Mouse (Mus musculus) midbrain, embryonic 10.5 days (tissue): Measurements from ENCODE around the gene Cd6. TPM values are rescaled to one million over a fixed set of nuclear protein-coding genes. Genes with fewer than 3 reads are reported as not detected.

Source experiments
- DNase-seq: peaks from one replicate; pipeline ENCODE4 v3.0.0-alpha.2; 2017; ENCODE audit warnings: low spot score
- H3K27ac ChIP-seq: fragments of 300-500 bp; sonication (generic); replicated peaks from 2 replicates; pipeline ENCODE4 v1.5.1; 2016; ENCODE audit warnings: mild to moderate bottlenecking
- H3K27me3 ChIP-seq: fragments of 300-500 bp; sonication (generic); 2 replicates; pipeline ENCODE4 v1.6.1; 2016; ENCODE audit warnings: low read depth, mild to moderate bottlenecking; ENCODE audit not compliant: poor library complexity, severe bottlenecking
- H3K36me3 ChIP-seq: fragments of 300-500 bp; sonication (generic); 2 replicates; pipeline ENCODE4 v1.6.1; 2016; ENCODE audit warnings: mild to moderate bottlenecking, moderate library complexity
- H3K4me1 ChIP-seq: fragments of 300-500 bp; sonication (generic); 2 replicates; pipeline ENCODE4 v1.6.1; 2016
- H3K4me3 ChIP-seq: fragments of 300-500 bp; sonication (generic); 2 replicates; pipeline ENCODE4 v1.5.1; 2016; ENCODE audit warnings: mild to moderate bottlenecking, moderate library complexity
- H3K9me3 ChIP-seq: fragments of 300-500 bp; sonication (generic); replicated peaks from 2 replicates; pipeline ENCODE4 v1.6.1; 2016; ENCODE audit warnings: mild to moderate bottlenecking
- WGBS: fragments of 180-500 bp; shearing (Covaris S2); methylation state at CpG from one replicate; pipeline ENCODE4 v1.1.7; 2016; 5-methylcytosine and 5-hydroxymethylcytosine counted together
- polyA plus RNA-seq: library from polyadenylated mRNA; unstranded; fragments of >200 nt; fragmentation: Nextera tagmentation; extraction: Ambion mirVana; gene quantifications from 2 replicates; pipeline ENCODE4 v1.2.1, GENCODE M21; 2016

The Cd6 gene
- polyA plus RNA-seq: not detected in 2 replicates

DNA sequence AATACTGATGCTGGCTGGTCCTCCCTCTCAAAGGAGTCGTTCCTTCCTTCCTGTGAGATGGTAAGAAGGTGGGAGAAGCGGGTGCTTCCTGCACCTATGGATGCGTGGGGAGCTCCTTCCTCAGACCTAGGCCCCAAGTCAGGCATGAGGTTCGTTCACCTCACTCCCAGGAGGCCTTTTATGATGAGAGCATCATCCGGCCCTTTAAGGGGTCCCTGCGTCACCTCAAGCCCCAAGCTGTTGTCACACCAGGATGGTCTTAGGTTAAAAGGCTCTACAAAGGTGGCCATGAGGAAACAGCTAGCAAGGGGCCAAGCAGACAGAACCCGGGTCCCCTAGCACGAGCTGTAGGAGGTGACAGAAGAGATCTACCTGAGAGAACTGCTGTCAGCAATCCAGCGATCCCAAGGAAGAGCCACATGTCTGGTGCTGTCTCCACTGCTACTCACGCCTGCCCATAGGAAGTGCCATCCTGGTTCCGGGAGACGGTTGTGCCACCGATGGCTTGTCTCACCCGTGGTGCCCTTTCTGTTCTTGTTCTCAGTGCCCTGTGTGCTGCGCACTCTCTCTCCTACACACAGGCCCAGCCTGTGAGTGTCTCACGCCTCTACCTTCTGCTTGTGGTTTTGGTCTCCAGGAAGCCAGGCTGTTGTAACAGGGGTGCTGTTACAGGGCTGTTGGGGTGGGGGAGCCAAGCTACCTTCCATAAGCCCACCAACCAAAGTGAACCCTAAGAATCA lies at the start of gene Cd6:
Cd6 (minus strand) TSS at position 623 of the 740 bp plus-strand sequence.
- Histone ChIP-seq H3K27me3 (no peaks in the 10 kb centered on the region), H3K36me3 (no peaks in the 10 kb centered on the region), H3K9me3 (no peaks in the 10 kb centered on the region), H3K27ac (no peak within 1 kb of the TSS), H3K4me3 (no peak within 1 kb of the TSS), H3K4me1 (peaks cover 11% of the 10 kb centered on the region)
- 92% methylated on average over 16 of the region's 16 CpGs for WGBS
- DNase-seq: no peak

DNA sequence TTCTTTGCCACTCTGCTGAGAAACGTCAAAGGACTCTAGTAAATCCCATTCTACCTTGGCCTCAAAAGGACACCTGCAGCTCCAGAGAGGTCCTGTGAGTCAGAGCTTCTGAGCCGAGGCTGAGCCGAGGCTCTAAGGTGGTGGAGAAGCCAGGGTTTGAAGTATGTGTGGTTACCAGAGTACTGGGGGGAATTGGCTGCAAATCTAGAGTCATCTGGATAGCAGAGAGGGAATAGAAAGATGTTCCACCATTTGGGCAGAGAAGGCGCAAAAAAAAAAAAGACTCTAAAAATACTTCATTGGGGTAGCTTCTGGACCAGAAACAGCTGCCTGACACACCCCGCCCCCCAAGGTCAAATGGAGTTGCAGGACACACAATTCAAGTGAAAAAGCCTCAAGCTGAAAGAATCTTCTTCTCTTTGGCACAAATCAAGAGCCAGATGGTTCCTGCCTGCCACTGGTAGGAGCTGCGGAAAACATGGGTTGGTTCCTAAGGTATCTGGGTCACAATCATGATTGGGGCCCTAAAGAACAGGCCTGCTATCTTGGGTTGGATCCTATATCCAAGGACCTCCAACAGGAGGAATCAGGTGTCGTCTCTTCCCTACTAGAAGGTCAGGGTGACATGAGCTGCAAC lies 48.5 kb upstream of the Cd6 start:
- H3K4me3 ChIP-seq: no peak overlapping the region
- 0 out of 2 replicates have a peak, but pooled peaks cover under 1% of the 10 kb centered on the region for H3K9me3 ChIP-seq
- DNase-seq: no peak
- no peak overlapping the region for H3K27ac ChIP-seq
- WGBS: 95% methylated on average over 7 of the region's 7 CpGs
- H3K4me1 ChIP-seq: peaks cover 30% of the 10 kb centered on the region
- no peaks in the 10 kb centered on the region for H3K27me3 ChIP-seq
- H3K36me3 ChIP-seq: peaks cover 31% of the 10 kb centered on the region

DNA sequence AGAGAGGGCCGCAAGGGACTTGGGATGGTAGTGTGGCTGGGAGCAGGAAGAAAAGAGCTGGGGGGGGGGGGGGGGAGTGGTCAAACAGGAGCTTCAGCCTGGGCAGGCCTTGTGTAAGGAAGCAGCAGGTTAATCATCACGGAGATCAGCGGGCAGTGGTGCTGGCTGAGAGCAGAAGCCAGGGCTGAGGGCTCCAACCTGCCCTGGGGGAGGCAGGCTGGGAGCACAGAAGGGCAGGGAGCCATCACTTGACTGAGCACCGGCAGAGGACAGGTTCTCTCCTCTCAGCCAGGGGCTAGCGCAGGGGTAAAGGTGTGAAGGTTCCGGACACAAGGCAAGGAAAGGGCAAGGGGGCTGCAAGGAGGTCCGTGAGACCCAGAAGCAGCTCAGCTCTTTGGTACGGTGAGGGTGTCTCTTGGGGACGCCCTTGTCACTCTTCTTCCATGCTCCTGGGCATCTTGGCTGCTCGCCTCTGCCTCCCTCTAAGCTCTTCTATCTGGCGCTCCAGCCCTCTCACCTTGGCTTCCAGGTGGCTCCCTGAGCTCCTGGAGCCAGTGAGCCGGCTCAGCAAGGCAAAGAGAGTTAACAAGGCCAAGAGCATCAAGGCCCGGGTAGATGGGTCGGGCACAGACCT lies 41.6 kb upstream of the Cd6 start:
- Histone ChIP-seq H3K27me3 (0 out of 2 replicates have a peak, but pooled peaks cover 4% of the 10 kb centered on the region), H3K27ac (no peak overlapping the region), H3K36me3 (peaks cover 58% of the 10 kb centered on the region), H3K9me3 (no peaks in the 10 kb centered on the region), H3K4me1 (peaks cover 39% of the 10 kb centered on the region), H3K4me3 (no peak overlapping the region)
- DNase-seq: no peak
- 78% methylated on average over 14 of the region's 14 CpGs for WGBS

DNA sequence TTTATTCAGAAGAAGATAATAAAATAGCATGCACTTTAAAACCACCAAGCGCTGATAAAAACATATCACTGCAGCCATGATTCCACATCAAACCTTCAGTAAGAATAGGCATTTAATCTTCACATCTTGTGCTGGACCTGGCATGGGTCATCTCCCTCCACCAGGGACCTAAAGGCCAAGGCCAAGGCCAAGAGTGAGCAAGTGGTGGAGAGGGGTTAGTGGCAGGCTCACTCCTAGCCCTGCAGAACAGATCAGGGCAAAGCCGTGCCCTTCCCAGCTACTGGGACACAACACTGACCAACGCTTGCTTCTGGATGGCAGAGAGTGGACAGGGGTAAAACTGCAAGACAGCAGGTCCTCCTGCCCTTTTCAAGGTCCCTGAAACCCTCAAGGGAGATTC lies 40.8 kb upstream of the Cd6 start:
- Histone ChIP-seq H3K4me3 (no peak overlapping the region), H3K27me3 (0 out of 2 replicates have a peak, but pooled peaks cover 4% of the 10 kb centered on the region), H3K36me3 (peaks cover 66% of the 10 kb centered on the region), H3K9me3 (no peaks in the 10 kb centered on the region), H3K4me1 (peaks cover 39% of the 10 kb centered on the region), H3K27ac (no peak overlapping the region)
- DNase-seq: no peak
- WGBS: 89% methylated on average over 3 of the region's 3 CpGs

DNA sequence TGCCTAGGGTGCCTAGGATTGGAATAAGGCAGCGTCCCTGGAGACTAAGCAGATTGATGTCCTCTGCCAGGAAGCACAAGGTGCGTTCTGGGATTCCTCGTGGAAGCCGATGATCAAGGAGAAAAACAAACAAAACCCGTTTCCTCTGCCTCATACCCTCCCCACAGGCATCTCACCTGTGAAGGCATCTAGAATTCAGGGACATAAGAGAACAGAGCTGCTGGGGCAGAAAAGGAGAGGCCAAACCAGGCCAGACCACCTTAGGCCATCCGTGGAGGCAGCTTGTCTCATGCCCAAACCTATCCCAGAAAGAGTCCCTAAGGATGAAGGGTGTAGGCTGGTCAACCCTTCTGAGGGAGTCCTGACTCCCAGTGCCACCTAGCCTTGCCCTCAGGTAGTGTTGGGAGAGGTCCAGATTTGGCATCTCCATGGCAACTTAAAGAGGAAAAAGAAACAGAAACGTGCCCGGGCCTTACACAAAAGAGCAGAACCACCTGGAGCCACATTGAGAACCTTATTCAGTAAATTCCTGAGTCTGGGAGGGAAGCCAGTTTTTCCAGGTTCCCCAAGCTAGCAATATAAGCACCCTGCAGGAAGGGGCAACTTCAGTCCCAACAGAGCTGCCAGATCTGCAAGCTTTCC lies 40.1 kb upstream of the Cd6 start, which contains the start of gene Tmem132a:
Tmem132a (minus strand) TSS at position 55 of the 642 bp plus-strand sequence.
- peaks cover 67% of the 10 kb centered on the region for H3K36me3 ChIP-seq
- H3K4me3 ChIP-seq: peak within 1 kb of the TSS; percentile 92
- no peak for DNase-seq
- peak within 1 kb of the TSS; percentile 99 for H3K27ac ChIP-seq
- peaks cover 39% of the 10 kb centered on the region for H3K4me1 ChIP-seq
- 0 out of 2 replicates have a peak, but pooled peaks cover 4% of the 10 kb centered on the region for H3K27me3 ChIP-seq
- no peaks in the 10 kb centered on the region for H3K9me3 ChIP-seq
- WGBS: 7% methylated on average over 8 of the region's 8 CpGs

DNA sequence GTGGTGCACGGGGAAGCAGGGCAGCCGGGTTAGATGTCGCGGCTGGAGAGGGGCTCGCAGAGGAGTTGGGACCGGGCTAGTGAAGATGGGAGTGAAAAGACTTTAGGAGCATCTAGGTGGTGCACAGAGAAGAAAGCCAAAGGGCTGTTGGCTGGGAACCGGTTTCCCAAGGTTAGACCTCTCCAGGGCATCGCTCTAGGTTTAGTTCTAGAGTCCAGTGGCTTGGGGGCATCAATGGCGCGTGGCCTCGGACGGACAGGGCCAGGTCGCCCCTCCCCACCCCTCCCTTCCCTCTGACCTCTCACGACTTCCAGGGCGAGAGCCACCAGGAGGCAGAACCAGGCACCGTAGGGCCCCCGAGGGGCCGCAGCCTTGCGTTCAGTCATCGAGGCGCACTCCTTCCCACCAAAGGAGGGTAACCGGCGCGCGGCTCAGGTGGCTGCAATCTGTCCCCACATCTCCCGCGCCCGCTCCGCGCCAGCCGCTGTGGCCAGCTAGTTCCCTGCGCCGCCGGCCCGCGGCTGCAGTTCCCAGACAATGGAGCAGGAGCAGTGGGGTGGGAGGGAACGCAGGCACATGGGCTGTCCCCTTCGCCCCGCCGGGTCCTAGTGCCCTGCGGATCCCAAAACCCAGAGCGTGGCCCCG lies 39.5 kb upstream of the Cd6 start:
- Histone ChIP-seq H3K9me3 (no peaks in the 10 kb centered on the region), H3K27ac (peak overlapping the region; percentile 99), H3K27me3 (0 out of 2 replicates have a peak, but pooled peaks cover 4% of the 10 kb centered on the region), H3K4me3 (peak overlapping the region; percentile 92), H3K36me3 (peaks cover 69% of the 10 kb centered on the region), H3K4me1 (peaks cover 39% of the 10 kb centered on the region)
- WGBS: under 1% methylated on average over 43 of the region's 43 CpGs
- DNase-seq: peak; percentile 90

DNA sequence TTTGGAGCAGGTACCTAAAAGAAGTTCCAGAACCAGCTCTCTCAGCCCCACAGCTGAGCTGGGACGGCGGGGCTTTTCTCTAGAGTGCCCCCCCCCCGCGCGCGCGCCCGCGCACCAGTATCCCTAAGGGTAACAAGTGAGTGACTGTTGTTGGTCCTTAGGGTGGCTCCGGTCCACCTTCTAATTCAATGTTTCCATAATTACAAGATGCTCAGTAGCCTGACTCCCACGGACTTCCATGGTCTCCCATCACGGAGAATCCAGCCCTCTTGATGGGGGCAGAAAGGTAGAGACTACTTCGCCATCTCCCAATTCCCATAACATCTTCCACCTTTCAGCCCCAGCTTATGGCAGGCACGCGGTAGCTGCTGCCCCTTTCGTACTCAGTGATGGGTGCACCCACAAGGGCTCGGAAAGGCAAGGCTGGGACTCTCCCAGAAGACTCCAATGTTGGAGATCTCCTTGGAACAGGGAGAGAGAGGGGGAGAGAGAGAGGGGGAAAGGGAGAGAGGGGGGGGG lies 38.8 kb upstream of the Cd6 start:
- no peak for DNase-seq
- WGBS: under 1% methylated on average over 17 of the region's 17 CpGs
- Histone ChIP-seq H3K4me1 (peaks cover 39% of the 10 kb centered on the region), H3K27ac (peak overlapping the region; percentile 99), H3K36me3 (peaks cover 69% of the 10 kb centered on the region), H3K9me3 (no peaks in the 10 kb centered on the region), H3K4me3 (peak overlapping the region; percentile 92), H3K27me3 (0 out of 2 replicates have a peak, but pooled peaks cover 4% of the 10 kb centered on the region)

DNA sequence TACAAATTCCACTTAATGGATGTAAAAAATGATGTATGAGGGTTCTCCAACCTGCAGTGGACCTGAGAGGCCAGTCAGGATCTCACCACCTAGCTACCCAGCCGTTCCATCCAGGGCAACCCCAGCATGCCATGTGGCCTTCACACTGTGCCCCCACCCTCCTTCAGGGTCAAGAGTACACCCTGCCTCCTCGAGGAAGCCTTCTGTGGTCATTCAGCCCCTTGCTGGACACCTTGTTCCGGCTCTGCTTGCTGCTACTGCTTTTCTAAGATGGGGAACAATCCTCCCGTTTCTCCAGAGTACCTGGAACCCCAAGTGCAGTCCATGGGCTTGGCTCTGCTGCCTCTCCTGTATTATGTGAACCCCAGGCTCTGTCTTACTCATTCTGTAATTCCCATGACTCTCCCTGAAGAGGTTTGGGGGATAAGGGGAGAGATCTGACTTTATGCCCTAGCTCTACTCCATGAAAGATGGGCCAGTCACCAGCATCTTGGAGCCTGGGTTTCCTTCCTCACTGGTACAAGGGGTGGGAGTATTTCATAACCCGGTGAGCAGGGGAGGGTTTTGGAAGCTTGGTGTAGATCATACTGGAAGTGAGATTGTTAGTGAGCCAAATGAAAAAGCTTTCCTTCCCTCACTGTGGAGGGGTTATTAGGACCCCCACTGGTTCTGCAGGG lies 38.2 kb upstream of the Cd6 start:
- peaks cover 69% of the 10 kb centered on the region for H3K36me3 ChIP-seq
- no peaks in the 10 kb centered on the region for H3K9me3 ChIP-seq
- WGBS: 40% methylated on average over 5 of the region's 5 CpGs
- H3K4me3 ChIP-seq: peak overlapping the region; percentile 92
- peak overlapping the region; percentile 99 for H3K27ac ChIP-seq
- peaks cover 39% of the 10 kb centered on the region for H3K4me1 ChIP-seq
- 0 out of 2 replicates have a peak, but pooled peaks cover 4% of the 10 kb centered on the region for H3K27me3 ChIP-seq
- DNase-seq: no peak

DNA sequence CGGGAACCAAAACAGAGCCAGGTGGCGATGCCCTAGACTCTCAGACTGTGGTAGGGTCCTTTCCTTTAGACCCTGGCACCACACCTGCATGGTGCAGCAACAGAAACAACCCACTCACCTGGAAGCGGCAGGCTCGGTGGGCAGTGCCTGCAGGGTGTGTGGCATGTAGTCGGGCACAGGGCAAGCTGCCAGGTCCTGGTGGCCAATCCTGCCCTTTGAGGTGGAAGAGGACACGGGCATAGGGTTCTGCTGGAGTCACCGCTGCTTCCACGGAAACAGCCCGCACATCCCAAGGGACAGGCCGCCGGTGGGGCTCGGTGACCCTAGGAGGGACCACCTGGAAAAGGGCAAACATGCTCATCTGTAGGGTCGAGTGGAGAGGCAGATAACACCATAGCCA lies 36.5 kb upstream of the Cd6 start:
- no peak overlapping the region for H3K4me3 ChIP-seq
- 0 out of 2 replicates have a peak, but pooled peaks cover 4% of the 10 kb centered on the region for H3K27me3 ChIP-seq
- peaks cover 69% of the 10 kb centered on the region for H3K36me3 ChIP-seq
- WGBS: 93% methylated on average over 13 of the region's 13 CpGs
- no peaks in the 10 kb centered on the region for H3K9me3 ChIP-seq
- peaks cover 39% of the 10 kb centered on the region for H3K4me1 ChIP-seq
- H3K27ac ChIP-seq: no peak overlapping the region
- DNase-seq: no peak

DNA sequence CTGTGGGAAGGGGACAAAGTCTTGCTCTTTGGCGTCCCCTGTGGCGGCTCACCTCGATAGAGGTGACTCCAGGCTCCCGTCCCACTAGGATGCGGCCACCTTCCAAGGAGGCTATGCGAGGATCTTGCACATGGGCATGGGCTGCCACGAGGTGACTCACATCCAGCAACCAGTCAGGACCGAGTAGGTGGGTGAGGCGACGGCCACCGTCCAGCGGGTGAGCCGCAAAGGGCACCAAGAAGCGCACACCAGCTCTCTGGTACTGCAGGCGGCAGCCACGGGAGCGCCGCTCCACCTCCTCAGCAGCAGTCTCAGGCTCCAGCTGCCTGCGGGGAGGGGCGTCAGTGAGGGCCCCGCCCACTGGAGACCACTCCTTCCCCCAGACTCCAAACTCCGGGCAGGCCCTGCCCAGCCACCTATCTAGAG lies 30.2 kb upstream of the Cd6 start:
- H3K4me1 ChIP-seq: peaks cover 4% of the 10 kb centered on the region; the same call in 1 of the 2 replicates
- no peak overlapping the region for H3K27ac ChIP-seq
- H3K36me3 ChIP-seq: peaks cover 96% of the 10 kb centered on the region
- no peaks in the 10 kb centered on the region for H3K9me3 ChIP-seq
- no peak for DNase-seq
- 50% methylated on average over 22 of the region's 22 CpGs for WGBS
- no peak overlapping the region for H3K4me3 ChIP-seq
- no peaks in the 10 kb centered on the region for H3K27me3 ChIP-seq

DNA sequence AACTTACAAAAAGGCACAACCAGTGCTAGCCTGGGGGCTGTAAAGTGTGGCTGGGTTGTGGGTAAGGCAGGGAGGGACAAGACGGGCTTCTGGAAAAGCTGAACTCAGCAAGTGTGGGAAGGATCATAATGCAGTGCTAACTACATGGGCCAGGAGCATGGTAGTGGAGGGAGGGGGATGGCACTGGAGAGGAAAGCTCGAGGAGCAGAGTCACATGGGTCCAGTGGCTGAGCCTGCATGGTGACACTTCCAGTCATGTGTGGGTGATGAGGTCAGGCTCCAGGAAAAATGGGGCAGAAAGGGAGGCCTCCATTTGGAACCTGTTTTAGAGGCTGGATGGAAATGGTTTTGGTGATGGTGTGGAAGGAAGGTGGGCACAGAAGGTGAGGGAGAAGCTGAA lies 26.7 kb upstream of the Cd6 start:
- H3K27ac ChIP-seq: no peak overlapping the region
- H3K27me3 ChIP-seq: no peaks in the 10 kb centered on the region
- WGBS: 72% methylated on average over 2 of the region's 2 CpGs
- no peaks in the 10 kb centered on the region for H3K9me3 ChIP-seq
- DNase-seq: no peak
- H3K4me3 ChIP-seq: no peak overlapping the region
- H3K4me1 ChIP-seq: peaks cover 4% of the 10 kb centered on the region; the same call in 1 of the 2 replicates
- peaks cover 64% of the 10 kb centered on the region for H3K36me3 ChIP-seq
